Mouse (Mus musculus): Measurements from ENCODE around the gene Btbd3. TPM values are rescaled to one million over a fixed set of nuclear protein-coding genes. Genes with fewer than 3 reads are reported as not detected.

The Btbd3 gene
- total RNA-seq, 2 experiments from 2014 or later = not detected

DNA sequence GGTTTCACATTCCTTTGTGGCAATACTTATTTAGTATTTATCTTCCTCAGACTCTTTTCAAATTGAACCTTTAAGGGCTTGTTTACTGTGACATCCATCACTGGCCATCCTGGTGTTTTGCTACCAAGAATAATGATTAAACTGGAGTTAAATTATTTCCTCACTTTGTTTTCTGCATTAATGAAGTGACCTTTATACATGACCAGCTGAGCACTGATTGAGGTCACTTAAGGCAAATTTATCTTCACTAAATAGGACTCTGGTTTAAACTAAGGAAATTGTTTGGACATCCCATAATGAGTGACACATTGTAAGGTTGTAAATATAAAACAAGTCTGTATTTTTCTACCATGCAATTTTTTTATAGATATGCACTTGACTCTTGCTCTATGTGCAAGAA is 235.8 kb downstream of the Btbd3 start:
- no peak for ATAC-seq (replicated peaks; ENCODE audit: low FRiP score, poor library complexity, severe bottlenecking)

DNA sequence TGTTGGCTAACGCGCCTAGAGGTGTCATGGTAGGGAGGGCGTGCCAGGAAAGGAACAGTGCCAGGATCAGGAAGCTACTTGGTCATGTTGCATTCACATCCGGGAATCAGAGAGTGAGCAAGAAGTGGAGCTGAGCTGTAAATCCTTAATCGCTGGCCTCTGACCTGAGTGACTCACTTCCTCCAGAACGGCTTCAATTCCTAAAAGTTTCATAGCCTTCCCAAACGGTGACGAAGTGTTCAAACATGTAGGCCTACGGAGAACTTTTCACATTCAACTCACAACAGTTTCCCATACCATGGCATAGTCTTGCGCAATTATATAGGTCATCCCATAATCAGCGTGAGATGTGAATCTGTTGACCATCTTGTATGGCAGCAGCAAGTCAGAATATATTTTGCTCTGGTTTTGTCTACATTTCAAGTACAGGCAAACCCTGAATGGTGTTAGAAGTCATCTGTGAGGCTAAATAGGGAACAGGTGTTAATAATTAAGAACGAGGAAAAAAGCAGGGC is 247.6 kb downstream of the Btbd3 start:
- no peak for ATAC-seq (replicated peaks; ENCODE audit: low FRiP score, poor library complexity, severe bottlenecking)

DNA sequence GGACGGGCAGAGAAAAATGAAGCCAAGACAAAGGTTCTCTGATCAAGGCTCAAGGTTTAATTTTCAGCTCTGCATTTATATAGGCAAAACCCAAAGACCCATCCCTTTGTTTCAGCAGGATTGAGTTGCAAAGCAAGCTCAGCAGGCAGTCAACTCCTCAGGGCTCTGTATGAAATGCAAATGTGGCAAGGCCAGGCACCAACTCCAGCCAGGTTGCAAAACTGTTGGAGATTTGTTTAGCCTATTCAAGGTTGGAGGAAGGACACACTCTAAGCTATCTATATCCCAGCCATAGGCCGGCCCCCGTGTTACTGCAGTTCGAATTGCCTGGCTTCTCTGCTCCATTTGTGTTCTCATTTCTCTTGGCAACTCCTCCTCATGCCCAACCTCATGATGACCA is 259.2 kb downstream of the Btbd3 start:
- ATAC-seq (replicated peaks; ENCODE audit: low FRiP score, poor library complexity, severe bottlenecking) = no peak

DNA sequence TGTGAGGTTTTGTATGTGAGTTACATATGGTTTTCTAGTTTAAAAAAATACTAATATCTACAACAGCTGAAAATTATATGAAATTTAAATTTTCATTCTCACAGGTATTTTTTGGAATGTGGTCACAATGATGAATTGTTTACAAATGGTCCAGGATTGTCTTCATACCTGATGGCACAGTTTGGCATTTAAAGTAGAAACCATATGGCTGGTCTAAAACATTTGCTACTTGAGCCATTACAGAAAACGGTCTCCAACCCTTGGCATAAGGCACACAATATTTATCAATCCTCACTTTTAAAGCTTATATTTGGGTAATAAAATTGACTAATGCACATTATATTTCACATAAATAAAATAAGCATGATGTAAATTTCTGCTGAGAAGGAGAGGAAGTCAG is 272.1 kb downstream of the Btbd3 start:
- no peak for ATAC-seq (replicated peaks; ENCODE audit: low FRiP score, poor library complexity, severe bottlenecking)

DNA sequence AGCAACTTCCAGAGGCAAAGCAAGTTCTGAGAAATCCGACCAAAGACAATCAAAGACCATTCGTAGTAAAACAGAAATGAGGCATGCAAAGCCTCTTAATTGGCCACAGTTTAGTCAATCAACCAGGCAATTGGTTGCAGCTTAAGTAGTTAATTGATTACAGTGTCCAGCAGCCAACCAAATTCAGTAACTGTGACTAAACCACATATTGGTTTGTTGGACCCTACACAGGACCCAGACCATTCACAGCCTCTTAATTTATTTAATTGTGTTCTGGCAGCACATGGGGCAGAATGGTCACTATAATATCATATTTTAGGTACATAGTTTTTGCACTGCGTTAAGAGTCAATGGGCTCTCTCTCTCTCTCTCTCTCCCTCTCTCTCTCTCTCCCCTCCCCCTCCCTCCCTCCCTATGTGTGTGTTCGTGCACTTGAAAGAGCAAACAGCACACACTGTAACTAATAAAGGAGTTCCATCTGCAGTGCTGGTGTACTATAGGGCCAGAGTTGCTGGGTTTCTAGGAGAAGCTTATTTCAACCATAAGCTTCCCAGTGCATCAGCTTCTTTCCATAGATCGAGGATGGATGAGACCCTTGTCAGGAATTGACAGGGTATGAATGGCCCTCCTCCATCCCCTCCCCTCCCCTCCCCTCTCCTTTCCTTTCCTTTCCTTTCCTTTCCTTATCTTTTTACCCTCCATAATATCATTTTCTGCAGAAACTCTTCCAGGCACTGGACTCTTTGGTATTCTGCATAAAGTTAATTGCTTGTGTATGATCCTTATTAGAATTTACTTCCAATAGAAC is 275.0 kb downstream of the Btbd3 start:
- ATAC-seq (replicated peaks; ENCODE audit: low FRiP score, poor library complexity, severe bottlenecking) = no peak

DNA sequence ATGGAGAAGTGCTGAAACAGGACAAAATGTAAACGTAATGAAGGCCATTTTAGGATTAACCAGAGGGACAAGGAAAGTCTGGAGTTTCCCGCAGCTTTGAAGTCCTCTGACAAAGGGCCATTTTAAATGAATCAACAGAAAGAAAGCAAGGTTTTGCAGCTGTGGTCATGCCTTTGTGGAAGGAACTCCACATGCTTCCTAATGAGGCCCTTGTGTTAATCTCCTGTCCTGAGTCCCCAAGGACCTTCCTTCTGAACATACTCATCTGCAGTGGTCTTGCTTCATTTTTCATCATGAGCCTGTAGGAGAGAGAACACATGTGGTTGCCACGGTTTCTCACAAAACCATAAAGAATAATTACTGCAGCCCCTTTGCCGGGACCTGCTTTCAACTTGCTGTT is 275.6 kb downstream of the Btbd3 start:
- ATAC-seq (replicated peaks; ENCODE audit: low FRiP score, poor library complexity, severe bottlenecking) = no peak

DNA sequence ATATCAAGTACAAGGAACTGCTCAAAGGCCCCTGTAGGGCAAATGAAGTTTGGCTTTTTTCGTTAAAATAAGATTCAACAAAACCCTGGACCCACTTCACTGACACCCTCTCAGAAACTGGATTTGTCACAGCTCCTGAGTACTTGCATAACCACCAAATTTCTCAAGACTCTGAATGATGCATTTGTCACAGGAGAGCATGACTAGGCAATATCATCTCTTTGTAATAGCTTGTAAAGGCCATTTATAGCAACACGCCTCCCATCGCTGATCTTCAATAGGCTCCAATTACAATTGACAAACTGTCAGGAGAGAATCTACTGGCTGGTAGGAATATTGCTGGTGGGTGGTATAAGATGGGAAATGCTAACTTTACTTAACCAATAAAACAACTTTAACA is 283.3 kb downstream of the Btbd3 start:
- ATAC-seq (replicated peaks; ENCODE audit: low FRiP score, poor library complexity, severe bottlenecking) = no peak

DNA sequence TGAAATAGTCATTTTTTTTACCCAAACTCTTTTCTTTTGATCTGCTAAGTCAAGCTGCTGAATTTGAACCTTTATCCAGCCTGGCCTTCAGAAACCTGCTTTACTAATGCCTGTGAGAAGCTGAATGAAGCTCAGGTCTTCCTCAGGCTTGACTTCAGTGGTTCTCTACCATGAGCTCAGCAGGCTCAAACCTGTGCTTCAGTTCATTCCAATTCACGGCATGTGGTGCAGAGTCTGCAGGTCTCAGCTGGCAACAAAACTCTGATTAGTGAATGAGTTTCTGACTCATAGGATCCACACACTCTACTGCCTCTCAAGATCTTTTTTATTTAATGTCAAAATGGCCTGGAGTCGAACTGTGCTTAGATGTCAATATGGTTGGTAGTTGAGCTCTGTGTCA is 292.6 kb downstream of the Btbd3 start:
- no peak for ATAC-seq (replicated peaks; ENCODE audit: low FRiP score, poor library complexity, severe bottlenecking)

DNA sequence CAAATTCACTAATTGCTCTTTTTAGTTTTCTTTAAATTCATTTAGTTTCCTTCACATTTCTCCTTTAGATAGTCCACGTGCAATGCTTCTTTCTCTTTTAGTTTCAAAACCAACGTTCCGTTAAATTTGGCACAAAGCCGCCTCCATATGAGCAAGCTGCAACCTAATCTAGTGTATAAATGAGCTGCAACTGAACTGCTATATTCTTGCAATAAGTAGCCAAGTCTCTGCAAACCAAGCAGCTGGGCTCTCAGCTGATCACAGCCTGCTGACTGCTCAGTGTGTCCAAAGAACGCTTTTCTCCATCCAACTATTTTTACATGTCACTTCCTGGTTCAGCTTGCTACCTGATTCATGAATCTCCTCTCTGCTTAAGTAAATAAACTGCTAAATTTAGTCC is 295.2 kb downstream of the Btbd3 start:
- ATAC-seq (replicated peaks; ENCODE audit: low FRiP score, poor library complexity, severe bottlenecking) = no peak

DNA sequence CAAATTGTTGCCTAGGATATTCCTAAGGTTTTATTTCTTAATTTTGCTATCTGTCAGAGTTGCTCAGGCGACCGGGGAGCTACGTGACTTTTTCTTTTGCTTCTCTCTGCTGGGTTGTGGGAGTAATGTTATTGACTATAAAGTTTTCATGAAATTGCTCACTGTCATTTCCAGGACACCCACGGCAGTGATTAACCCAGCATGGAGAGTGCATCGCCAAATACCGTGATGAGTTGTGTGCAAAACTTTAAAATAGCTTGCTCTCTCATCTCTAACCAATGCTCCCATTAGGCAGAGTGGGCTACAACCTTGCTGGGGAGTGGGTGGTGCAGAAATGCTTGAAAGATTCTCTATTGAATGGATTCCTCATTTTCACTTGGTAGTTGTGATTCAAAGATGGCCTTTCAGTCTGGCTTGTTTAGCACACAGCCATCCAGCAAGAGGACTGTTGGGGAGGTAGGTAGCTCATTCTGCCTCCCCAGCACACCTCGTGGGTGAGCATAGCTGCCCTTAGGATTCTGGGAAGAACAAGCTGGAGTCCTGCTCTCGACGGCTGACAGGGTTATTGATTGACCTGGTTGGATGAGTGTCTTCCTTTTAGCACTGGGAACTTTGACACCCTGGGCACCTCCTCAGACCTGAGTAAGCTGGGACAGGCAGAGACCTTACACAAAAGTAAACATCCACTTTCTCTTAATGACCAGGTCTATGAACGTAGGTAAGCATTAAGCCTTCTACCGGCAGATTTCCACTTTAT is 298.9 kb downstream of the Btbd3 start:
- no peak for ATAC-seq (replicated peaks; ENCODE audit: low FRiP score, poor library complexity, severe bottlenecking)

DNA sequence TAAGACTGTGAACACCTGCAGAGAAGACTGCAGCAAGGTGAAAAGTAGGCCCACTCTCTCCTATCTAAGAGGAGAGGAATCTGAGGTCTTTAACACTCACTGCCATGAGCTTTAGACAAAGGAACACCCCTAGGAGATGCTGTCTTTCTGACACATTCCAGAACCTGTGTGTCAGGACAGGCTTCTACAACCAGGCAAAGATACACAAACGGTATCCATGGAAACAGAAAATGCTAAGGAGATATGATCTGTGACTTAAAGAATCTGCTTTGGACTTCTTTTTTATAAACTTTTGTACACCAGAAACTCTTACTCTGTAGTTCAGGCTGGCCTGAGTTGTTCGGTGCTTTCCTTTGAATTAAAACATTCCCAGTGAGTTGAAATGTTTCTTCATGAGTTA is 329.6 kb downstream of the Btbd3 start:
- no peak for ATAC-seq (replicated peaks; ENCODE audit: low FRiP score, poor library complexity, severe bottlenecking)

DNA sequence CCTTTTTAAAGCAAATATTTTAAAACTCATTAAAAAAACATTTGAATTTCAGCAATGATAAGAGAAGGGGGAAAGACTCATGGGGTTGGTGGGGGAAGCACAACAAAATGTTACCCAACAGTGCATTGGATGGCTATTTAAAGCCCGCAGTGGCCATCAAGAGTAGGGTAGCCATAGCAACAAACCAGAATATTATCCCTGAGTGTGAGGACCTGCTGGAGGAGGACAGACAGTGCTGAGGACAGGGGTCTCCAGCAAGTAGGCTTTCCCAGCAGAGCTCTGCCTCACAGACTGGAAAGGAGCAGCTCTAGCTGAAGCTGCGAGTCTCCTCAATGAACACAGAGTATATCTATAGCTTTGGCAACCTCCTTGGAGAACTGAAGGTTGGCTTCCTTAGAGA is 331.0 kb downstream of the Btbd3 start:
- no peak for ATAC-seq (replicated peaks; ENCODE audit: low FRiP score, poor library complexity, severe bottlenecking)

DNA sequence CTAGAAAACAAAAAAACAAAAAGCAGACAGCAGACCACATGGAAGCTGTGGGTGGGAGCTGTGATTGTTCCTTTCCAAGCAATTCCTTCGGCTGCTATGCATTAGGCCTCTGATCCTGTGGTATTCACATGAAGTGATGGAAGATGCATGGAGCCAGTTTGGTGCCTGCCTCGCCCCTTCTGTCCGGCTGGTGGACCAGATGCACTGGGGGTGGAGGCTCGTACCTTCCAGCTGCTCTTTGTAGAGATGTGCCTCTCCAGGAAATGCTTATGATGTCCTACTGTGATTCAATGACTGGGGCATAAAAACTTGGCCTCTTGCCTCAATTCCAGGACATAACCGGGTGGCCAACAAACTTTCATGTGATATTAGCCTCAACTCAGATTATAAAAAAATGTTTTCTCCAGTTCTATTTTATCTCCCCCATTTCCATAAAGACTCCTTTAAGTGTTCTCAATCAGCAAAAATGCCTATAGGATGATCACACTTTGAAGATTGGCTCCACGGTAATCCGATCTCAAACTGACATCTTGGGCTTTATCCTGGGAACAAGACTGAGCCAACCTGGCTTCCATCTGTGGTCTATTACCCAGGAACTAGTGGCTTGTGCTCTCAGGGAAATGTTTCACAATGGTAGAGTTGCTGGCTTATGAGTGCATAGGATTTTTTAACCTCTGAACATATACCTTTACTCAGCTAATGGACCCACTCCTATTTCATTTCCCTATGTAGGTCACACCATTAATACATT is 331.6 kb downstream of the Btbd3 start:
- ATAC-seq (replicated peaks; ENCODE audit: low FRiP score, poor library complexity, severe bottlenecking) = no peak

DNA sequence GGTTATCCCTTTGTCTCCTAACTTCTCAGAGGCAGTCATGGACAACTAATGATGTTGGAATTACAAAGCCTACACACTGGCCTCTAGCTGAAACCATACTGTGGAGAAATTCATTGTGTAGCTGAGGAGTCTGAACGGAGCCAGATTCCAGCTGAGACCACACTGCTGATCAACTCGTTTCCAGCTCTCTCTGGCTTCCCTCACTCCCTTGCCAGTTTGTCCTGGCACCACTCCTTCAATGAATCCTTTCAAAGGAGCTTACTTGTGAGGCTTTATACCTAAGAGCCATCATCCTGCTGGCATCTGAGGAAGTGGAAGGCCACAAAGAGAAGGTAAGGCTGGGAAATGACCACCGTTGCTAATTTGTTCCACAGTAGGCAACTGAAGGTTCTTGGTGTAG is 332.7 kb downstream of the Btbd3 start:
- ATAC-seq (replicated peaks; ENCODE audit: low FRiP score, poor library complexity, severe bottlenecking) = no peak

DNA sequence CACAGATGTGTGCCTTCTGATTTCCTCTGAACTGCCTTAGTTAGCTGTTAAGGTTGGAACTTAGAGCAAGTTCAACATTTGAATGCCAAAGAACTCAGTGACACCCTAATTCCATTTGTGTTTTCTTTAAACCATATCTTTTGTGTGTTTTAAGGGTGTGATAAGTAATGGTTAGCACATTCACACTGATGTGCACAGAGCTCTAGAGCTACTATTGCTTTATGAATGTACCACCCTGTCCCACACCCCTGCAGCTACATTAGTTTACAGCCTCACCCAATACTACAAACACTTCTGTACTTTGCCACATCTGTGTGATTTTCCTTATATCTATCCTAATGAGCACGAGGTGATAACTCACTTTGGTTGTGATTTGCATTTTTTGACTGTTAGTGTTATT is 333.9 kb downstream of the Btbd3 start:
- ATAC-seq (replicated peaks; ENCODE audit: low FRiP score, poor library complexity, severe bottlenecking) = no peak

DNA sequence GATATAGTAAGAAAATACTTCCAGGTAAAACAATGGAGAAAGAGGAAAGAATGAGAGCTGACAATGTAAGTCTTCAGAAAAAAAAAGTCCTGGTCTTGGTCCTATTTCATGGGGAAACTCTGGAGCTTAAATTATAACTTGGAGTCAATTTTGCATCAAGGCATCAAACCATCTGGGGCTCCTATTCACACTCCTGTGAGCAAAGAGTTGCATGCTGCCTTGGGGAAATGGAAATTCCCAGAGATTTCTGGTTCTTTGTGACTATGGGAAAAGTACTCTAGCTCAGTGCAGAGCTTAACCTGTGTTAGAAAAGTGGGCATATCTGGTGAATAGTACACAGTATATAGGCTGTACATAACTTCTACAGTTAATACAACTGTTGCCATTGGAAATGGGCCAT is 356.0 kb downstream of the Btbd3 start:
- no peak for ATAC-seq (replicated peaks; ENCODE audit: low FRiP score, poor library complexity, severe bottlenecking)

DNA sequence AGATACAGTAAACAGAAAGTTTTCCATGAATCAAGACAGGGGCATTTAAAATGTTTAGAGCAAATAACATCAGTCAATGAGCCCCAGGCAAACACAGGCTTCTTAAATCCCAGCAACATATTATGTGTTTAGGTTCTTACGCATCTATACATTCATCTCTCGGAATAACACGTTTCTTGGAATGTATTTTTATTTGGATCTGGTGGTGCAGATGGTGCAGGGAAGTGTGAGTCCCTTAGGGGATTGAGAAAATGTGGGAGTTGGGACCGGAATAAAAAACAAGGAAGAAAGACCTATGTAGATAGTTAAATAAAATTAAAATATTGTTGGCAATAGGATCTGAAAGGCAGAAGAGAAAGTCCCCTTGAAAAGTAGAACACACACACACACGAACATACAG is 361.1 kb downstream of the Btbd3 start:
- no peak for ATAC-seq (replicated peaks; ENCODE audit: low FRiP score, poor library complexity, severe bottlenecking)

Measured in erythroid progenitor cell, adult 5-6 weeks (primary cell).